Mouse (Mus musculus) ES-E14 (cell line): ENCODE measurements at regions not wholly inside any gene's neighbourhood (a gene's known extent, or its start where the extent isn't known, plus 50 kb on each side); places are given as distances from the start of the nearest gene placed in this dataset.

ENCODE experiments used
- CHD2 ChIP-seq: IDR thresholded peaks from 2 replicates; pipeline ENCODE4 v1.6.1; 2014; ENCODE audit warnings: mild to moderate bottlenecking, low read depth, low read length, inconsistent platforms
- HCFC1 ChIP-seq: IDR thresholded peaks from 2 replicates; pipeline ENCODE4 v1.6.1; 2012; ENCODE audit warnings: low read length, inconsistent platforms, borderline replicate concordance; ENCODE audit not compliant: insufficient read depth
- ZC3H11A ChIP-seq: IDR thresholded peaks from 2 replicates; pipeline ENCODE4 v1.6.1; 2012; ENCODE audit warnings: low read depth, mild to moderate bottlenecking, inconsistent platforms, low read length, borderline replicate concordance

DNA sequence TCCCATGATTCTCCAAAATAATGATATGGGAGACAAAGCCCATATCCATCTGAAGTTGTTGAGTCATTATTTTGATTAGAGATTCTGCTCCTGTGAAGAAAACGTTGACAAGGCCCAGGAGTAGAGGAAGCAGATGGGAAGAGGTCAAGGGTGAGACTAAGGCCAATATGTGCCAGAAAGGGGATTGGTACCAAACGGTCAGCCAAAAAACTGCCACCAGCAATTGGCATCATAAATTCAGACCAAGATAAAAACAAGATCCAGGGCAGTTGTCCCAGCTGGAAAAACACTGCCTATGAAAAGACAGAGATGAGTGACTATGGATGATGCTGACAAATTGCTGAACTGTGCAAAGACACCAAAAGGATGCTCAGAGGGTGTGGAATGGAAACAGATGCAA, 411.0 kb upstream of the Tusc1 start:
- TF ChIP-seq ZC3H11A (no peak), CHD2 (no peak), HCFC1 (no peak)
